Mouse (Mus musculus): Measurements from ENCODE around the gene Med22. TPM values are rescaled to one million over a fixed set of nuclear protein-coding genes. Genes with fewer than 3 reads are reported as not detected.

Med22 gene
- total and polyA plus RNA-seq, 3 experiments, result 20.7 to 26.0 (median 26.0) TPM

- TF ChIP-seq CTCF (IDR thresholded peaks at IDR 0.05) (no peak), EP300 (IDR thresholded peaks at IDR 0.05; ENCODE audit: insufficient read depth, low read depth, low read length) (no peak), POLR2A (IDR thresholded peaks at IDR 0.05; ENCODE audit: insufficient read depth, low read depth, low read length) (no peak)
- H3K36me3 ChIP-seq (ENCODE audit: control insufficient read depth, insufficient read depth, low read length), result no peaks in the 10 kb centered on the region
- DNase-seq, result no peak
- H3K79me2 ChIP-seq (replicated peaks; ENCODE audit: control insufficient read depth, insufficient read depth, low read length), result no peaks in the 10 kb centered on the region
- H3K4me3 ChIP-seq, result no peak overlapping the region
- no peak overlapping the region for H3K27ac ChIP-seq
- no peaks in the 10 kb centered on the region for H3K4me1 ChIP-seq (ENCODE audit: control insufficient read depth, insufficient read depth, low read length)
- intact Hi-C loops (cut with DNase I), result no loop called here
- no peak overlapping the region for H3K9ac ChIP-seq (ENCODE audit: low read depth, low read length)
- 0 out of 2 replicates have a peak, but pooled peaks cover 2% of the 10 kb centered on the region for H3K27me3 ChIP-seq (ENCODE audit: control insufficient read depth, insufficient read depth, low read length)
These were observed 31.9 kb downstream of the Med22 start for GRCm38 (mm10) chr2:26878571-26878970.

GRCm38 (mm10) chr2:26870666-26871065 is 39.8 kb downstream of the Med22 start:
- TF ChIP-seq POLR2A (IDR thresholded peaks at IDR 0.05; ENCODE audit: insufficient read depth, low read depth, low read length) (no peak), EP300 (IDR thresholded peaks at IDR 0.05; ENCODE audit: insufficient read depth, low read depth, low read length) (no peak), CTCF (IDR thresholded peaks at IDR 0.05) (no peak)
- Histone ChIP-seq H3K4me1 (ENCODE audit: control insufficient read depth, insufficient read depth, low read length) (no peaks in the 10 kb centered on the region), H3K27me3 (ENCODE audit: control insufficient read depth, insufficient read depth, low read length) (no peaks in the 10 kb centered on the region), H3K9ac (ENCODE audit: low read depth, low read length) (no peak overlapping the region), H3K4me3 (no peak overlapping the region), H3K27ac (no peak overlapping the region), H3K36me3 (ENCODE audit: control insufficient read depth, insufficient read depth, low read length) (no peaks in the 10 kb centered on the region), H3K79me2 (replicated peaks; ENCODE audit: control insufficient read depth, insufficient read depth, low read length) (no peaks in the 10 kb centered on the region)
- DNase-seq, result no peak
- WGBS, result 48% methylated on average over 6 of the region's 6 CpGs
- intact Hi-C loops (cut with DNase I), result no loop called here

GRCm38 (mm10) chr2:26864879-26865278 is 45.6 kb downstream of the Med22 start, which contains the start of gene Abo:
Abo (minus strand) TSS chr2:26864979.
- Histone ChIP-seq H3K4me1 (ENCODE audit: control insufficient read depth, insufficient read depth, low read length) (no peaks in the 10 kb centered on the region), H3K27ac (no peak within 1 kb of the TSS), H3K36me3 (ENCODE audit: control insufficient read depth, insufficient read depth, low read length) (no peaks in the 10 kb centered on the region), H3K9ac (ENCODE audit: low read depth, low read length) (no peak within 1 kb of the TSS), H3K27me3 (ENCODE audit: control insufficient read depth, insufficient read depth, low read length) (0 out of 2 replicates have a peak, but pooled peaks cover 2% of the 10 kb centered on the region), H3K79me2 (replicated peaks; ENCODE audit: control insufficient read depth, insufficient read depth, low read length) (no peaks in the 10 kb centered on the region), H3K4me3 (no peak within 1 kb of the TSS)
- intact Hi-C loops (cut with DNase I), result no loop called here
- TF ChIP-seq POLR2A (IDR thresholded peaks at IDR 0.05; ENCODE audit: insufficient read depth, low read depth, low read length) (no peak), CTCF (IDR thresholded peaks at IDR 0.05) (no peak), EP300 (IDR thresholded peaks at IDR 0.05; ENCODE audit: insufficient read depth, low read depth, low read length) (no peak)
- no peak for DNase-seq
- 46% methylated on average over 3 of the region's 3 CpGs for WGBS

- Histone ChIP-seq H3K79me2 (replicated peaks; ENCODE audit: control insufficient read depth, insufficient read depth, low read length) (no peaks in the 10 kb centered on the region), H3K4me1 (ENCODE audit: control insufficient read depth, insufficient read depth, low read length) (no peaks in the 10 kb centered on the region), H3K9ac (ENCODE audit: low read depth, low read length) (no peak overlapping the region), H3K27ac (no peak overlapping the region), H3K27me3 (ENCODE audit: control insufficient read depth, insufficient read depth, low read length) (0 out of 2 replicates have a peak, but pooled peaks cover 2% of the 10 kb centered on the region), H3K36me3 (ENCODE audit: control insufficient read depth, insufficient read depth, low read length) (no peaks in the 10 kb centered on the region), H3K4me3 (no peak overlapping the region)
- TF ChIP-seq EP300 (IDR thresholded peaks at IDR 0.05; ENCODE audit: insufficient read depth, low read depth, low read length) (no peak), POLR2A (IDR thresholded peaks at IDR 0.05; ENCODE audit: insufficient read depth, low read depth, low read length) (no peak), CTCF (IDR thresholded peaks at IDR 0.05) (no peak)
- intact Hi-C loops (cut with DNase I), result no loop called here
- DNase-seq, result no peak
- 67% methylated on average over 3 of the region's 3 CpGs for WGBS
These were observed 47.6 kb downstream of the Med22 start for GRCm38 (mm10) chr2:26862856-26863255.

Other genes starting within 250 kb of the Med22 start
- gene Lcn4, start 239.4 kb downstream of the Med22 start, total RNA-seq (2021), result not detected
- gene Lcn4, start 239.4 kb downstream of the Med22 start, polyA plus RNA-seq (2012; rRNA removed), result not detected in 2 replicates
- gene Abo, start 45.7 kb downstream of the Med22 start, total RNA-seq (2021), result not detected
- gene Abo, start 45.7 kb downstream of the Med22 start, polyA plus RNA-seq (2012; rRNA removed), result not detected in 2 replicates
- 10 to 100 TPM; 12.7 to 13.2 TPM for gene Surf6, start 7.8 kb downstream of the Med22 start, total RNA-seq (2021)
- 4.4 and 8.7 TPM in 2 replicates for gene Surf6, start 7.8 kb downstream of the Med22 start, polyA plus RNA-seq (2012; rRNA removed)
- 100 to 1,000 TPM; 266 to 312 TPM for gene Rpl7a, start 87 bp upstream of the Med22 start, total RNA-seq (2021)
- gene Rpl7a, start 87 bp upstream of the Med22 start, polyA plus RNA-seq (2012; rRNA removed), result 431 and 478 TPM in 2 replicates
- gene Surf2, start 5.7 kb upstream of the Med22 start, total RNA-seq (2021), result 10 to 100 TPM; 15.2 to 16.8 TPM
- 21.6 and 22.7 TPM in 2 replicates for gene Surf2, start 5.7 kb upstream of the Med22 start, polyA plus RNA-seq (2012; rRNA removed)
- gene Surf1, start 5.9 kb upstream of the Med22 start, total RNA-seq (2021), result 10 to 100 TPM; 49.7 to 68.0 TPM
- 49.9 and 51.7 TPM in 2 replicates for gene Surf1, start 5.9 kb upstream of the Med22 start, polyA plus RNA-seq (2012; rRNA removed)
- gene Surf4, start 23.3 kb upstream of the Med22 start, total RNA-seq (2021), result 10 to 100 TPM; 80.9 to 87.1 TPM
- gene Surf4, start 23.3 kb upstream of the Med22 start, polyA plus RNA-seq (2012; rRNA removed), result 124 and 155 TPM in 2 replicates
- not detected for gene Stkld1, start 23.4 kb upstream of the Med22 start, total RNA-seq (2021)
- gene Stkld1, start 23.4 kb upstream of the Med22 start, polyA plus RNA-seq (2012; rRNA removed), result 0.06 TPM in 1 of 2 replicates, not detected in the other
- 10 to 100 TPM; 11.2 to 13.1 TPM for gene Rexo4, start 53.7 kb upstream of the Med22 start, total RNA-seq (2021)
- 8.4 and 15.3 TPM in 2 replicates for gene Rexo4, start 53.7 kb upstream of the Med22 start, polyA plus RNA-seq (2012; rRNA removed)
- gene Adamts13, start 62.7 kb upstream of the Med22 start, total RNA-seq (2021), result not detected
- not detected in 2 replicates for gene Adamts13, start 62.7 kb upstream of the Med22 start, polyA plus RNA-seq (2012; rRNA removed)
- 10 to 100 TPM; 44.5 to 44.7 TPM for gene Cacfd1, start 99.2 kb upstream of the Med22 start, total RNA-seq (2021)
- 57.7 and 82.3 TPM in 2 replicates for gene Cacfd1, start 99.2 kb upstream of the Med22 start, polyA plus RNA-seq (2012; rRNA removed)
- under 1 TPM; 0.21 to 0.41 TPM for gene Slc2a6, start 117.3 kb upstream of the Med22 start, total RNA-seq (2021)
- gene Slc2a6, start 117.3 kb upstream of the Med22 start, polyA plus RNA-seq (2012; rRNA removed), result 0.97 and 1.1 TPM in 2 replicates
- gene Mymk, start 161.5 kb upstream of the Med22 start, total RNA-seq (2021), result not detected
- gene Mymk, start 161.5 kb upstream of the Med22 start, polyA plus RNA-seq (2012; rRNA removed), result 0.10 TPM in 1 of 2 replicates, not detected in the other
- gene Adamtsl2, start 168.7 kb upstream of the Med22 start, total RNA-seq (2021), result 10 to 100 TPM in 1 of 2 experiments, 1 to 10 TPM in 1; 9.2 to 18.9 TPM
- 27.0 and 38.7 TPM in 2 replicates for gene Adamtsl2, start 168.7 kb upstream of the Med22 start, polyA plus RNA-seq (2012; rRNA removed)
- gene Fam163b, start 231.8 kb upstream of the Med22 start, total RNA-seq (2021), result under 1 TPM; 0.44 to 0.77 TPM
- gene Fam163b, start 231.8 kb upstream of the Med22 start, polyA plus RNA-seq (2012; rRNA removed), result 1.1 and 1.4 TPM in 2 replicates